Mouse (Mus musculus) small intestine, adult 2 months (tissue): ENCODE measurements around the gene H1f0. TPM values are rescaled to one million over a fixed set of nuclear protein-coding genes. Genes with fewer than 3 reads are reported as not detected.

Experiments used
- H3K27ac ChIP-seq: fragments of 200-500 bp; 2 replicates; pipeline ENCODE4 v1.5.1; 2012; ENCODE audit warnings: low read depth, low read length, control low read depth, inconsistent platforms; ENCODE audit not compliant: insufficient read depth
- H3K27me3 ChIP-seq: fragments of 200-500 bp; 2 replicates; pipeline ENCODE4 v1.6.1; 2012; ENCODE audit warnings: mild to moderate bottlenecking, moderate library complexity, low read length, inconsistent platforms; ENCODE audit not compliant: control insufficient read depth, insufficient read depth
- H3K36me3 ChIP-seq: fragments of 200-500 bp; 2 replicates; pipeline ENCODE4 v1.6.1; 2012; ENCODE audit warnings: mild to moderate bottlenecking, low read length, control low read depth, inconsistent platforms; ENCODE audit not compliant: control insufficient read depth, insufficient read depth
- H3K4me1 ChIP-seq: fragments of 200-500 bp; 2 replicates; pipeline ENCODE4 v1.6.1; 2012; ENCODE audit warnings: low read length, inconsistent platforms, mixed read lengths; ENCODE audit not compliant: control insufficient read depth, insufficient read depth, insufficient read length
- H3K4me3 ChIP-seq: fragments of 200-500 bp; 2 replicates; pipeline ENCODE4 v1.5.1; 2012; ENCODE audit warnings: low read depth, mild to moderate bottlenecking, control low read depth, inconsistent platforms, low read length, moderate library complexity
- CTCF ChIP-seq: fragments of 200-500 bp; IDR thresholded peaks from 2 replicates; pipeline ENCODE4 v1.5.1; 2012; ENCODE audit warnings: low read depth, mild to moderate bottlenecking, control low read depth, inconsistent platforms, low read length, moderate library complexity, mixed read lengths; ENCODE audit not compliant: insufficient replicate concordance, insufficient read length; ENCODE audit errors: extremely low read depth
- POLR2A ChIP-seq: fragments of 200-500 bp; IDR thresholded peaks from 2 replicates; pipeline ENCODE4 v1.6.1; 2012; ENCODE audit warnings: low read depth, mild to moderate bottlenecking, control low read depth, inconsistent platforms, low read length, moderate library complexity
- WGBS: fragments of 180-500 bp; shearing (Covaris S2); methylation state at CpG from one replicate; pipeline ENCODE4 v1.1.7; 2018; 5-methylcytosine and 5-hydroxymethylcytosine counted together
- polyA plus RNA-seq: library from polyadenylated mRNA; depleted of rRNA; stranded (reverse); fragments of >200 nt; gene quantifications from 2 replicates; pipeline ENCODE4 v1.2.3, GENCODE M21; 2012

H1f0 gene
- polyA plus RNA-seq, 1 experiment: 218 TPM

DNA sequence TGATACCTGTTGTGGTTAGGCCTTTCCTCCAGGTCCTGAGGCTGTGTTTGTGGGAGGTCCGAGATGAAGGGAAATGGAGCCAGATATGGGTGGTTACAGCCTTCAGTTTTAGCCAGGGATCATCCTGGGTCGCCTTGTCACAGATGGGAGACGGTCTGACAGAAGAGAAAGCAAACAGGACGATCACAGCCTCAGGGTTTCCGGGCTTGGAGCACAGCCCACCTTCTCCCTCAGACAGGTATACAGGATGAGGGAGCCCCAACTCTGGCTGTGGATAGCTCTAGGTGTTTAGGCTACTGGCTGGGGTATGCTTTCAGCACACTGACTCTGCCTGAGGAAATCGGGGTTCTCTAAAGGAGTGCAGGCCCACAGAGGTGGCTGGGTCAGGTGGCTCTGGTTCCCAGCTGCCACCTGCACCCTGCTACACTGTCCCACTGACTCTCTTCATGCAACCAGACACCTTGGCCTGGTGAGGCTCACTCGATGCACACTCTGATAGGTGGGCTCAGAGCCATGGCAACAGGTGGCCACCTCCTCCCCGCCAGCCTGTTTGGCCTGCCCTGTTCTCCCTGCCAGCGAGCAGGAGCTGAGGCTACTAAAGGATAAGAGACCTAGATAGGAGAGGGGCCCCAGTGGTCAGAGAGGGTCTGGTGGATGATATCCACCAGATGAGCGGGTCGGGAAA, 41.6 kb upstream of the H1f0 start:
- Histone ChIP-seq H3K4me3 (no peak overlapping the region), H3K36me3 (peaks cover 39% of the 10 kb centered on the region), H3K27ac (no peak overlapping the region), H3K27me3 (no peaks in the 10 kb centered on the region), H3K4me1 (peaks cover 10% of the 10 kb centered on the region)
- no peak for TF ChIP-seq POLR2A
- TF ChIP-seq CTCF: no peak
- 77% methylated on average over 11 of the region's 11 CpGs for WGBS

DNA sequence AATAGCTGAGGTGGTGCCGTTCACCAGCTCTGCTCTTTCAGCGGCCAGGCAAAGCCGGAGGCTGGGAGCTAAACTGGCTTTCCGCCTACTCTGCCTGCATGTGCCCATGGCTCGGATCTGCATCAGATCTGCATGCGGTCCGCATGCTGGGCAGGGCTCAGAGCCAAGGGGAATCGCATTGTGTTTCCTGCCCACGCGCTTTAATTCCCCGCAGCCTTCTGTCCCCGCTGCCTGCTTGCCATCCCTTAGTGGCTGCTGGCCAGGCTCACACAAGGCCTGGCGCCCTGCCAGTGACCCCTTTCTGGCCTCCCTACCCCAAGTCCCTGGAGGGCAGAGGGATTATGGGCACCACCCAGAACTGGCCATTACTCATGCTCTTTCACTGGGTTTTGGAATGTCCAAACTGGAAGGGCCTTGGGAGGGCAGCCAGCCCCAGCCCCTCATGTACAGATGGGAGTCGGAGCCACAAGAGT, 39.7 kb upstream of the H1f0 start:
- 69% methylated on average over 14 of the region's 14 CpGs for WGBS
- H3K4me3 ChIP-seq: no peak overlapping the region
- TF ChIP-seq POLR2A (no peak), CTCF (no peak)
- H3K27ac ChIP-seq: no peak overlapping the region
- H3K27me3 ChIP-seq: no peaks in the 10 kb centered on the region
- peaks cover 57% of the 10 kb centered on the region for H3K36me3 ChIP-seq
- H3K4me1 ChIP-seq: peaks cover 10% of the 10 kb centered on the region

DNA sequence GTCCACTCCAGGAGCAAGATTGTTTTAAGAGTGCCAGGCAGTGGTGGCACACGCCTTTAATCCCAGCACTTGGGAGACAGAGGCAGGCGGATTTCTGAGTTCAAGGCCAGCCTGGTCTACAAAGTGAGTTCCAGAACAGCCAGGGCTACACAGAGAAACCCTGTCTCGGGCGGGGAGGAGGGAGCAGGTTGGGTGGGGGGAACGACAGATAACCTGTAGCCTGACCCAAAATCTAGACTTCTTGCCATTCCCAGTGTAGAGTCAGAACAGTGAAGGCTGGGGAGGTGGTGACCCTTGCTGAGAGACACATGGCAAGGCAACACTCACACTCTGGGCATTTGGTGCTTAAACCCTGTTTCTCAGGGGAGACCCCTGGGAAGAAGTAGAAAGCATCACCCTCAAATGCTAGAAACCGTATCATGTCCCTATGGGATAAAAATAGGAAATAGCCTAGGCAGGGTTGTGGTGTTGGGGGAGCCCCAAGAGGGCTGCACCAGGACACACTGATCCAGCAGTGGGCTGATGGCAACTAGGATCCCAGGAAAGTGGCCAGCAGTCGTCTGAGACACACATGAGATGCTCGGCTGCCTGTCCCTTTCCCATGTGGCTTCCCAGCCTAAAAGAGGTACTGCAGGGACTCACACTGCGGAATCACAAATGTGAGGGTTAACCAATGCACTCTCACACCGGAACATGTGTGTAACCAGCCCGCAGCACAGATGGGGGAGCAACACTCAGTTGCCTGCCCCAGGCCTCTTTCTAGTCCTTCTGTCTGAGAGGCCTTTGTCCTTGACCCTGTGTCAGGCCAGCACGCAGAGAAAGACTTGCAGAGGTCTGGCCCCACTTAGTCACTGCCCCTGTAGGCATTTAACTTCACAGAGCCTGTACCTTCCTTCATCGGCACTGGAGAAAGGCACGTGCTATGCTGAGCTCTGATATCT, 38.8 kb upstream of the H1f0 start:
- Histone ChIP-seq H3K27ac (no peak overlapping the region), H3K36me3 (peaks cover 66% of the 10 kb centered on the region), H3K4me3 (no peak overlapping the region), H3K4me1 (peaks cover 4% of the 10 kb centered on the region; the same call in 1 of the 2 replicates), H3K27me3 (no peaks in the 10 kb centered on the region)
- no peak for TF ChIP-seq CTCF
- 92% methylated on average over 14 of the region's 14 CpGs for WGBS

DNA sequence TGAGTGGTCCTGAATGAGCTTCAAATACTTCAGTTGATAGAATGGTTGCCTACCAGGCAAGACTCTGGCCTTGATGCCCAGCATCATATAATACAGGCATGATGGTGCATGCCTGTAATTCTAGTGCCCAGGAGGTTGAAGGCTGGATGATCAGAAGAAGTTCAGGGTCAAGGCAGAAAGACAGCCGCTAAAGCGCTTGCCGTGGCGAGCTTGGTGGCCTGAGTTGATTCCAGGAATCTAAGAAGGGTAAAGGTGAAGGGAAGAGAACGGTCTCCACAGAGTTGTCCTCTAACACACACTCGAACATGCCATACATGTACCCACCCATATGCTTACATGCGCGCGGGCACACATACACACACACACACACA, 38.2 kb upstream of the H1f0 start:
- no peak for TF ChIP-seq CTCF
- no peak for TF ChIP-seq POLR2A
- 93% methylated on average over 9 of the region's 9 CpGs for WGBS
- Histone ChIP-seq H3K36me3 (peaks cover 71% of the 10 kb centered on the region), H3K4me3 (no peak overlapping the region), H3K27ac (no peak overlapping the region), H3K27me3 (no peaks in the 10 kb centered on the region), H3K4me1 (no peaks in the 10 kb centered on the region)

DNA sequence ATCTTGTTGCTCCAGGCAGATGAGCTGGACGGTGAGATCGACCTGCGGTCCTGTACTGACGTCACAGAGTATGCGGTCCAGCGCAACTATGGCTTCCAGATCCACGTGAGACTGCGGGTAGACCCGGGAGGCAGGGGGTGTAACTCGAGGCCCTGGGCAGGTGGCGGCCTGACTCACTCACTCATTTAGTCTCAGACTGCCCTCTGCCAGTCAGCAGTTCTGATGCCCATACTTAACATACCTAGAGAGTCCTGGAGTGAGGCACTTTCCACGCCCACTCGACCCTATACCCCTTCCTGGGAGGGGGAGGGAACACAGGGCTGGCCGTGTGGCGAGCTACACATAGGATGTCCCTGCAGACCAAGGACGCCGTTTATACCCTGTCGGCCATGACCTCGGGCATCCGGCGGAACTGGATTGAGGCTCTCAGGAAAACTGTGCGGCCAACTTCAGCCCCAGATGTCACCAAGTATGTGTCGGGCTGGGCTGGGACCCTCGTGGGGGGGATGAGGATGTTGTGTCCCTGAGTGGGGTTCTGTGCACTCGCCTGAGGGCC, 37.2 kb upstream of the H1f0 start:
- H3K27ac ChIP-seq: no peak overlapping the region
- WGBS: 96% methylated on average over 25 of the region's 25 CpGs
- H3K36me3 ChIP-seq: peaks cover 78% of the 10 kb centered on the region
- H3K4me3 ChIP-seq: no peak overlapping the region
- H3K4me1 ChIP-seq: 0 out of 2 replicates have a peak, but pooled peaks cover 2% of the 10 kb centered on the region
- no peak for TF ChIP-seq POLR2A
- no peak for TF ChIP-seq CTCF
- H3K27me3 ChIP-seq: no peaks in the 10 kb centered on the region

DNA sequence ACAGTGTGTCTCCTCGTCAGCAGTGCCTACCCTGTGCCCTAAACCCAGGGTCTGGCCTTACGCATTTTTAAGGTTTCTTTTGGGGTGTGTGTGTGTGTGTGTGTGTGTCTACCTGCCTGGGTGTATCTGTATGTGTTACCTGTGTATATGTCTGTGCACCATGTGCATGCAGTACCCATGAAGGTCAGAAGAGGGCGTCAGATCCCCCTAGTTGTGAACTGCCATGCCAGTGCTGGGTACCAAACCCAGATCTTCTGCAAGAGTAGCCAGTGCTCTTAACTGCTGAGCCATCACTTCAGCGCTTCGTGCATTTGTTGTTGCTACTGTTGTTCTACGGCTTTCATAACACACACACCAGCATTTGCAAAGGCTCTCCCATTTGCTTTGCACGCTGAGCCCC, 36.0 kb upstream of the H1f0 start:
- Histone ChIP-seq H3K36me3 (peaks cover 83% of the 10 kb centered on the region), H3K27me3 (no peaks in the 10 kb centered on the region), H3K4me1 (peaks cover 2% of the 10 kb centered on the region; the same call in 1 of the 2 replicates), H3K27ac (no peak overlapping the region), H3K4me3 (no peak overlapping the region)
- 91% methylated on average over 7 of the region's 7 CpGs for WGBS
- TF ChIP-seq POLR2A (no peak), CTCF (peak; percentile 8; the same call in 1 of the 2 replicates)

DNA sequence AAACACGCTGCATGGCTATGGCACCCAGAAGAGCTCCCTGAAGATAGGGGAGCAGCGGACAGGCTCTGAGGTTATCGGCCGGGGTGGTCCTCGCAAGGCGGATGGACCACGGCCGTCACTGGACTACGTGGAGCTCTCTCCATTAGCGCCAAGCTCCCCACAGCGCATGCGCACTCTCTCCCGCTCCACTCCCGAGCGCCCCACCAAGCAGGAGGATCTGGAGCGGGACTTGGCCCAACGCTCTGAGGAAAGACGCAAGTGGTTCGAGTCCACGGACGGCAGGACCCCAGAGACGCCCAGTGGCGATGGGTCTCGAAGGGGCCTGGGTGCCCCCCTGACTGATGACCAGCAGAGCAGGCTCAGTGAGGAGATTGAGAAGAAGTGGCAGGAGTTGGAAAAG, 35.3 kb upstream of the H1f0 start:
- H3K27me3 ChIP-seq: no peaks in the 10 kb centered on the region
- TF ChIP-seq CTCF (no peak), POLR2A (no peak)
- WGBS: 98% methylated on average over 24 of the region's 24 CpGs
- peaks cover 2% of the 10 kb centered on the region; the same call in 1 of the 2 replicates for H3K4me1 ChIP-seq
- H3K27ac ChIP-seq: no peak overlapping the region
- peaks cover 80% of the 10 kb centered on the region for H3K36me3 ChIP-seq
- H3K4me3 ChIP-seq: no peak overlapping the region
